Mouse (Mus musculus): ENCODE data around the gene Olfr1263. TPM values are rescaled to one million over a fixed set of nuclear protein-coding genes. Genes with fewer than 3 reads are reported as not detected.

Gene Olfr1263
- not detected for total RNA-seq (2023)

DNA sequence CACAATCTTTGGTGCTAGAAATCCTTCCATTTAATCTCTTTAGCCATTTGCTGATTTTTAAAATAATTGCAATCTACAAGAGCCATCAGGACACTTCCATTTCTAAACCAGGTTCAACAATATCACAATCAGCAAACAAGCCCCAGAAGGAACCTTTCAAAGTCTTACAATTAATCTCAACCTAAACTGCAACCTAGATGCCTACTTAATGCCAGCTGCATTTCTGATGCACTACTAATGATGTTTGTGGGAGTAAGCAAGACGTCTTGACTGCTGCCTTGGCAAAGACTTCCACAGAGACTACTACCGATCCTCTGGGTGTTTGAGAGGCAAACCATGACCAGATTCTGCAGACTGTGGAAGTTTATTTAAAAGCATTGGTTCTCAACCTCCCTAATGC is at the start of gene Olfr1263:
TSS of gene Olfr1263 (plus strand) at position 301 of the 400 bp plus-strand sequence.

DNA sequence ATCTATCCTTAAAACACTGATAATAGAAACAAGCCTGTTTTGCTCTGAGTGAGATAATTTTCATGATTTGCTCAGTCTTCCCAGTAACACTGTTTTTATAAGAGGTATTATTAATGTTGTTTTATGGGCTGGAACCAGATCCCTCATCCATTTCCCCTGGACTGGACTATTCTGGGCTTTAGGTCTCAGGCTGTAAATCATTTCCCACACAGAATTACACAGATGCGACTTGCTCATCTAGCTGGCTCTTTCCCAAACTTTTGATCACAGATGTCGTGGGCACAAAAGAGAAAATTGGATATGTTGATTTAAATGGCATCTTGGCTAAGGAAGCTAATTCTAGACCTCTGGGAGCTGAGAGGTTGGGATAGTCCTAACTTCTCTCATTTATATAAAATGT is 37.7 kb upstream of the Olfr1263 start, which contains the start of gene Olfr1260:
TSS of gene Olfr1260 (plus strand) at position 157 of the 400 bp plus-strand sequence.

DNA sequence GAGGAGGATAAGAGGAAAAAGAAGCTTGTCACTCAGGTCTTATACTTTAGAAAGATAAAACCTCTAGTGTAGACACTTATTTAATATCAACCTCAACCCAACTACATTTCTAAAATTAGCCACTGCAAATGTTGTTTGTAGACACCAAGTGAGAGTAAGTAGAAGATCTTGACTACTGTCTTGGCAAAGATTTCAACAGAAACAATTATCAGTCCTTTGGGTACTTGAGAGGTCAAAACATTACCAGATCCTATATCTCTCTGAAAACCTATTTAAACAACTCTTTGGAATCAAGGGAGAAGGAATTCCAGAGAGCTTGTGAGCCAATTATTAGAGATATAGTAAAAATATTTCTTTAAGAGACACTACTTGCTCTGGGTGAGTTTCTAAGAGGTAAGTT is 21.0 kb upstream of the Olfr1263 start, which contains the start of gene Olfr1261:
TSS of gene Olfr1261 (plus strand) at position 301 of the 400 bp plus-strand sequence.

DNA sequence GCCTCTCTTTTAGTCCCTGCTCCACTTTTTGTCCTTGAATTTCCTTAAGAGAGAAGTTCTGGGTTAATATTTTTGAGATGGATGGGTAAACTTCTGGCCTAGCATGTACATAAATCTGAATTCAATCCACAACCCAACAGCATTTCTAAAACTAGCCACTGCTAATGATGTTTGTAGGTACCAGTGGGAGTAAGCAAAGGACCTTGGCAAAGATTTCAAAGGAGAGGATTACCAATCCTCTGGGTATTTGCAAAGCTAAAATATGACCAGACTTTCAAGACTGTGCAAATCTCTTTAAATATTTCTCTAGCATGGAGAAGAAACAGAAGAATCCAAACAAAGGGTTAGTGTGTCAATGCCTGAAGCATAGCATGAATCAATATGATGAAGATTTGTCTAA is 12.1 kb upstream of the Olfr1263 start, which contains the start of gene Olfr1262:
TSS of gene Olfr1262 (plus strand) at position 301 of the 400 bp plus-strand sequence.

DNA sequence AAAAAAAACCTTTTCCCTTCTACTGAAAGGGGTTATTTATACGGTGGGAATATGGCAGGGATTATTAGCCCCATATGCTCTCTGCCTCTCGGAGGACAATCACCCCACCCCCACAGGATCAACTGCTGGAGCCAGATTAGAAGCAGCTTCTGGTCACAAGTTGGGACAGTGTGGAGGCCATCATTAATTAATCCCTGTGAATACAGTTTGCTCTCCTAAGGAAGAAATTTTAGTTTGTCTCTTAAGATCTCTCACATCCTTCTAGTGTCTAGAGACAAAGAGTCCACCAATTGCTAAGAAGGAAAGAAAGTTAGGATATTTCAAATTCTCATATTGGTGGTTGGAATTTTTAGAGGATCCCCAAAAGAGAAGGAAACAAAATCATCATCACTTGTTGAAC is 13.5 kb downstream of the Olfr1263 start, which contains the start of gene Olfr1264:
TSS of gene Olfr1264 (minus strand) at position 101 of the 400 bp plus-strand sequence.

DNA sequence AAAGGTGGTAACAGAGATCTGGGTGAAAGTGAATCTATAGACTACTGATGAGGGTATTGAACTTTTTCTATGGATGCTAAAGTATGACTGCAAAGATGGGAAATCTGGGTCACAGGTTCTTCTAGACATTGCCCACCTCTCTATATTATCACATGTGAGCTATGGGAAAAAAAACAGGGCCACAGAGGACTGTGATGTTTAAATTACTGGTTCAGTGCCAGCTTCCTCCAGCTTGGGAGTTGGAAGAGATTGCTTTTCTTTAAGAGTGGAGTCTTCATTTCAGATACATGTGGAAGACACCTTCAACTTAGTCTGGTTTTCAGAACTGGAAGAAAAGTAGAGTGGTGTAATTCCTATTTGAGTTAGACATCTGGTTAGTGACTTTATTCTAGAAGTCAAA is 23.1 kb downstream of the Olfr1263 start, which contains the start of gene Olfr1265:
TSS of gene Olfr1265 (plus strand) at position 301 of the 400 bp plus-strand sequence.

DNA sequence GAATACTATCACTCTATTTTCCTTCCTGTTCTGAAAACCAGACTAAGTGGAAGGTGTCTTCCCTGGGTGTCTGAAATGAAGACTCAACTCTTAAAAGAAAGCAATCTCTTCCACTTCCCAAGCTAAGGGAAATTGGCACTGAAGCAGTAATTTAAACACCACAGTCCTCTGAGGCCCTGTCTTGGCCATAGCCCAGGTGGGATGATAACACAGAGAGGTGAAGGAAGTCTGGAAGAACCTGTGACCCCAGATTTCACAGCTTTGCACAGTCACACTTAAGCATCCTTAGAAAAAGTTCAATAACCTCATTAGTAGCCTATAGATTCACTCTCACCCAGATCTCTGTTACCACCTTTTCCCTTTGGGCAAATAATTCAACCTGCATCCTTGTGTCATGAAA is 51.6 kb downstream of the Olfr1263 start, which contains the start of gene Olfr140:
TSS of gene Olfr140 (minus strand) at position 101 of the 400 bp plus-strand sequence.

Other genes starting within 250 kb of the Olfr1263 start
- gene Olfr1254, start 218.5 kb upstream of the Olfr1263 start, total RNA-seq (2023): not detected
- not detected for gene Olfr1255, start 200.1 kb upstream of the Olfr1263 start, total RNA-seq (2023)
- not detected for gene Olfr1256, start 170.6 kb upstream of the Olfr1263 start, total RNA-seq (2023)
- gene Olfr48, start 163.9 kb upstream of the Olfr1263 start, total RNA-seq (2023): not detected
- not detected for gene Olfr1257, start 133.7 kb upstream of the Olfr1263 start, total RNA-seq (2023)
- not detected for gene Olfr1258, start 84.8 kb upstream of the Olfr1263 start, total RNA-seq (2023)
- not detected for gene Olfr1259, start 63.5 kb upstream of the Olfr1263 start, total RNA-seq (2023)
- gene Olfr1260, start 37.8 kb upstream of the Olfr1263 start, total RNA-seq (2023): not detected
- not detected for gene Olfr1261, start 20.9 kb upstream of the Olfr1263 start, total RNA-seq (2023)
- not detected for gene Olfr1262, start 12.0 kb upstream of the Olfr1263 start, total RNA-seq (2023)
- not detected for gene Olfr1264, start 13.4 kb downstream of the Olfr1263 start, total RNA-seq (2023)
- not detected for gene Olfr1265, start 23.2 kb downstream of the Olfr1263 start, total RNA-seq (2023)
- gene Olfr140, start 51.5 kb downstream of the Olfr1263 start, total RNA-seq (2023): not detected
- not detected for gene Olfr1269, start 109.3 kb downstream of the Olfr1263 start, total RNA-seq (2023)
- gene Olfr32, start 130.2 kb downstream of the Olfr1263 start, total RNA-seq (2023): not detected
- not detected for gene Olfr1270, start 141.0 kb downstream of the Olfr1263 start, total RNA-seq (2023)
- under 1 TPM; 0.33 to 0.50 TPM for gene Olfr1506, start 212.4 kb downstream of the Olfr1263 start, total RNA-seq (2023)
- gene Olfr142, start 245.5 kb downstream of the Olfr1263 start, total RNA-seq (2023): not detected

All from monocyte, adult 59 days (primary cell).